Mouse (Mus musculus): ENCODE results near the gene Zfp445. TPM values are rescaled to one million over a fixed set of nuclear protein-coding genes. Genes with fewer than 3 reads are reported as not detected.

Gene Zfp445
- polyA plus RNA-seq, 1 experiment = 156 TPM

DNA sequence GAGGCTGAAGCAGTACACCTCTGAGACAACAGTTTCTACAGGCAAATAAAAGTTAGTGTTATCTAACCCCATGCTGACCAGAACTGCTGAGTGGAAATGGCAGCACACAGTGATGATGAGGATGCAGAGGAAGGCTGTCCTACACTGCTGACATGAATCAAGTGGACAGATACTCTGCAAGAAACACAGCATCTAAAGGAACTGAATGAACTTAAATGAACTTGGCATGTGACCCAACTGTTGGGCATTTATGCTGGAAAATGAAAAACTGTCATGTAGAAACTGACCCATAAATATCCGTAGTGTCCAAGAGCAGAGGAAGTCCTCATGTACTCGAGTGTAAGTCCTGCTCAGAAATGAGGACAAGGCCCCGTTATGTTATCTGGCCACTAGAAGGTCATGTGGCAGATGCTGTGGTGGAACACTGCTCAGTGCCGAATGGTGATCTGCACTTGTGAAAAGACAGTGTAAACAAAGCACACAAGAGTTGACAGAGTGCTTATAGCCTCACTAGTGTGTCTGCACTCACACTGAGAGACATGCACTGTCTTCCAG lies 35.9 kb downstream of the Zfp445 start:
- TF ChIP-seq POLR2A (IDR thresholded peaks at IDR 0.05; ENCODE audit: borderline replicate concordance, extremely low read depth, insufficient read depth, insufficient read length, poor library complexity, severe bottlenecking) (no peak), CTCF (IDR thresholded peaks at IDR 0.05; ENCODE audit: borderline replicate concordance, extremely low read depth, insufficient read depth, insufficient read length) (no peak)
- DNase-seq (ENCODE audit: low read depth) = no peak

DNA sequence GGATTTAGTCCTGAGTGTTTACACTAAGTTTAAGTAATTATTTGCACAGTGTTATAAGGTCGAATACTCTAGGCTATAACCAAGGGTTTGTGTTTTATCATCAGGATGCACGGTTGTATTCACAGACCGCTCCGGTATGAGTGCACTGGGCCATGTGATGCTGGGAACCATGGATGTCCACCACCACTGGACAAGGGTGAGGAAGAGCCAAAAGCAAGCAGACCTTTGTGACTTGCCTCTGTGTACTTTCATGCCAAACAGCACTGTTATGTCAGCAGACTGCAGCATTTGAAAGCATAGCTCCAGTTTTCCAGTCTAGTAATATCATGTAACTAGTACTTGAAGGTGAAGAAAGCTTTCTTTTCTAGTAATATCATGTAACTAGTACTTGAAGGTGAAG lies 39.1 kb downstream of the Zfp445 start:
- TF ChIP-seq CTCF (IDR thresholded peaks at IDR 0.05; ENCODE audit: borderline replicate concordance, extremely low read depth, insufficient read depth, insufficient read length) = no peak
- TF ChIP-seq POLR2A (IDR thresholded peaks at IDR 0.05; ENCODE audit: borderline replicate concordance, extremely low read depth, insufficient read depth, insufficient read length, poor library complexity, severe bottlenecking) = no peak
- DNase-seq (ENCODE audit: low read depth) = no peak

DNA sequence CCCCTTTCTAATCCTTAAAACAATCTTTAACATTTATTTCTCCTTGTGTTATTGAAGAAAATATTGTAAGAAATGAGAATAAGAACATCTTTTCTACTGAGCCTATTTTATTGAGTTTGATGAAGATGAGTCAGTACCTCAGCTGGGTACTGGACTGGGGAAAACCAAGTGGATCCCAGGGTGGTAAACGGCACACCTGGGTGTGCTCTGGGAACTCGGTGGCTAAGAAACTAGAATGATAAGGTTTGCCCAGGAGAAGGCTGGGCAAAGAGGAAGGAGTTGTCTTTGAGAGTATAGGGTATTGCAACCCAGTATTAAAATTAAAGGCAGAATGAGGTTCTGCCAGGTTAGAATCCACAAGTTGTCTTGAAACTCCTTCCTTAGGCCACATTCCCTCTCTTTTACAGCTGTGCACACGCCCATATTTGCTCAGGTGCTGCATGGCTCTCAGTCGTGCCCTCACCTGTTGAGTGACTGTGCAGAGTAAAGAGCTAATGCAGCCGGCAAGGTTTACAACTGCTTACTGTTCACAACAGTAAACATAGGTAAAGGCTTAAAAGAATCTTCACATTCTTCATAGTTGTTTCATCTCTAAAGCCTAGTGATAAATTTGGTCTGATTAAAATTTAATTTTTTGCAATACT lies 42.3 kb downstream of the Zfp445 start:
- TF ChIP-seq CTCF (IDR thresholded peaks at IDR 0.05; ENCODE audit: borderline replicate concordance, extremely low read depth, insufficient read depth, insufficient read length) = no peak
- no peak for TF ChIP-seq POLR2A (IDR thresholded peaks at IDR 0.05; ENCODE audit: borderline replicate concordance, extremely low read depth, insufficient read depth, insufficient read length, poor library complexity, severe bottlenecking)
- no peak for DNase-seq (ENCODE audit: low read depth)

DNA sequence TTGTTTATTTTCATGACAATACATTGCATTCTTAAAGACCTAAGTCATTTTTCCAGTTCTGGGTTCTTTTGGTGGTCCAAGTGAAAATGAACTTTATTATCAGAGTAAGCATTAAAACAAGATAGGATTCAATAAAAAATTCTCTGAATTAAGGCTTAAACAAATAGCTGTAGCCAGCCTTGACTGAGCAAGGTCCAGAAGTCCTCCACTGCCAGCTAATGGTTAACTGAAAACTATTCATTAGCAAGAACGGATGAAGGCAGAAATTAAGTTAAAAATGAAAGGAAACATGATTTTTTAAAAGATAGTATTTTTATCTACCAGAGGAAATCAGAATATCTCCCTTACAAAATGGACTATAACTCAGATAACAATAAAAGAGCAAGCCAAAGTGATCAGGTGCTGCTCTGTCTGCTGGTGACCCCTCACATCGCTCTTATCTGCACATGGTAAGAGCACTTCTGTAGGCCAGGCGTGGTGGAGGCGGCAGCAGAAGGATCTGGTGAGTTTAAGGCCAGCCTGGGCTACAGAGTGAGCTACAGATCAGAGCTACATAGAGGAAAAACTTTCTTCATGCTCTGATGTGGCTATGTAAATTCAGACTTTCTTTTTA lies 50.5 kb downstream of the Zfp445 start:
- no peak for TF ChIP-seq POLR2A (IDR thresholded peaks at IDR 0.05; ENCODE audit: borderline replicate concordance, extremely low read depth, insufficient read depth, insufficient read length, poor library complexity, severe bottlenecking)
- TF ChIP-seq CTCF (IDR thresholded peaks at IDR 0.05; ENCODE audit: borderline replicate concordance, extremely low read depth, insufficient read depth, insufficient read length) = no peak
- DNase-seq (ENCODE audit: low read depth) = no peak

DNA sequence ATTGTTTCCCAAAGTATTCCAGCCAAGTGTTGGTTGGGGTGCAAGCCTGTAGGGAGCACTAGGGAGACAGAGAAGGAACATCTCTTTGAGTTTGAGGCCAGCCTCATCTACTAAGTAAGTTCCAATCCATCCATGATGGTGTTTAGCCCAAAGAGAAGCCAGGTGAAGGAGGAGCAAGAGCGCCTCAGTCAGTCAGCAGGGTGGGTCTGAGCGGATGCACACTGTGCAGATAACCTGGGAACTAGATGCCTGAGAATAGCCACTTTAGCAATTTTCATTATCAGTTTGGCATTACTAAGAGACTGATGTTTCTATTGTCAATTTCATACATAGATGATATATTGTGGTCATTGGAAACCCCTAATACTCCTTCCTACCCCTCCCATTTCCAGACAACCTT lies 51.0 kb downstream of the Zfp445 start:
- DNase-seq (ENCODE audit: low read depth) = no peak
- no peak for TF ChIP-seq CTCF (IDR thresholded peaks at IDR 0.05; ENCODE audit: borderline replicate concordance, extremely low read depth, insufficient read depth, insufficient read length)
- TF ChIP-seq POLR2A (IDR thresholded peaks at IDR 0.05; ENCODE audit: borderline replicate concordance, extremely low read depth, insufficient read depth, insufficient read length, poor library complexity, severe bottlenecking) = no peak

DNA sequence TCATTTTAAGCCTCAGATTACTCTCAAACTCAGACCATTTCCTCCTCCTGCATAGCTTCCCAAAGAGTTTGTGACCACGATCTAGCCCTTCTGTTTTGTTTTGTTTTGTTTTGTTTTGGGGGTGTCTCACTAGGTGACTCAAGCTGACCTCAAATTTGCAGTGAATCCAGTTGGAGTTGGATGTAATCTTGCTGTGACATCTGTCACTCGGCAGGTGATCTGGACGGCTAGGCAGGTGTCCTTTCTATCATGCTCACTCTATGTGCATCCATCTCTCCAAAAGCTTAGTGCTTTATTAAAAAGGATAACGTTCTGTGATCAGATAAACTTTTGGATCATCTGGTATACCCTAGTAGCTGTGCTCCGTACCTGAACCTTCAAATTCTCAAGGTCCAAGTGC lies 53.4 kb downstream of the Zfp445 start:
- no peak for TF ChIP-seq CTCF (IDR thresholded peaks at IDR 0.05; ENCODE audit: borderline replicate concordance, extremely low read depth, insufficient read depth, insufficient read length)
- no peak for TF ChIP-seq POLR2A (IDR thresholded peaks at IDR 0.05; ENCODE audit: borderline replicate concordance, extremely low read depth, insufficient read depth, insufficient read length, poor library complexity, severe bottlenecking)
- no peak for DNase-seq (ENCODE audit: low read depth)

DNA sequence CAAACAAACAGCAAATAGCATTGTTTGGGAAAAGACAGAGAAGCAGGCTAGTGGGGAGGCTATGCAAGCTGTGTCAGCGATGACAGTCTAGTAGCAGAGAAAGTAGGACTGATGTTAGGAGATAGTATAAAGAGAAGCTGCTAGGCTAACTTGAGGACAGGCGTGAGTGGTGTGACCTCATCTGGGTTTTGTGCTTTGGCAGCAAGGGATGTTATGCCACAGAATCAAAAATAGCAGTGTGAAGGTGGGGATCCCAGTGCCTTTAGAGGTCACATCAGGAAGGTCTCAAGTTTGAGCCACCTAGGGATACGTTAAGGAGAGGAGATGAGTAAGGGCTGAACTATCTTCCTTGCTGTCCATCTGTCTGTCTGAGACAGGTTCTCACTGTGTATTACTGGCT lies 55.6 kb downstream of the Zfp445 start:
- no peak for TF ChIP-seq POLR2A (IDR thresholded peaks at IDR 0.05; ENCODE audit: borderline replicate concordance, extremely low read depth, insufficient read depth, insufficient read length, poor library complexity, severe bottlenecking)

DNA sequence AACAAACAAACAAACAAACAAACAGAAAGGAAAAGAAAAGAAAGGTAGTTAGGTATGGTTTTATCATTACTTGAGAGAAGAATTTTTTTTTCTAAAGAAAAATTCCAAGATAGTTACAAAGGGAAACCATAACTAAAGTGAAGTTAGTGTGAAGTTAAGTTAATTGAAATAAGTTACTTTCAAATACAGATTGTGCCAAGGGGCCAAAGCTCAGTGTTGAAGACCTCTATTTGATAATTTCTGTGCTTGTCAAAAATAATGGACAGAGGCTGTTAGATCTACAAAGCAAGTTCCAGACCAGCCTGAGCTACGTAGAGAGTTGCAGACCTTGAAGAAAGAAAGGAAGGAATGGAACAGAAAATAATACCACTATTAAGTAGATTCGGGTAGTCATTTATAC lies 58.6 kb downstream of the Zfp445 start:
- TF ChIP-seq POLR2A (IDR thresholded peaks at IDR 0.05; ENCODE audit: borderline replicate concordance, extremely low read depth, insufficient read depth, insufficient read length, poor library complexity, severe bottlenecking) (no peak), CTCF (IDR thresholded peaks at IDR 0.05; ENCODE audit: borderline replicate concordance, extremely low read depth, insufficient read depth, insufficient read length) (no peak)
- DNase-seq (ENCODE audit: low read depth) = no peak

More for the DNA sequence above, 55.6 kb downstream of the Zfp445 start:
- DNase-seq (ENCODE audit: low read depth) = no peak

DNA sequence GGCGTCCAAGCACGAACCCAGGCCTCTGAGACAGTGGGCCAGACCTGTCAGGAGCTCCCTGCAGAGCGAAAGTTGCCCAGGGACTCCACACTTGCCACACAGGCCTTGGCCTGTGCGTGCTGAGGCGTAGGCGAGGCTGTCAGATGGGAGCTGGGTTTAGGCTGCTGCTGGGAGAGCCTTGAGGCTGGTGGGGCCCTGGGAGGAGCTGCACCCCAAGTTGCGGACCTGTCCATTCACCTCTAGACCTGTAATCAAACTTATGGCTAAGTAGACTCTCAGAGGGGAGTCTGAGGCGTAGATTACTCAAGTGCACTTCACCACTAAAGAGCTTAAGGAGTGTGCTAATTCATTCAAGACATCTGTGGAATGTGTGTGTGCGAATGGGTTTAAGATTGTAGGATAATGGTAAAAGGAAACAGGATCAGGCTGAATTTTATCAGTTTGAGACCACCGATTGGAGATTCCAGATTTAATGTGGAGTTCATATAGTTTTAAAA lies 59.9 kb downstream of the Zfp445 start:
- TF ChIP-seq POLR2A (IDR thresholded peaks at IDR 0.05; ENCODE audit: borderline replicate concordance, extremely low read depth, insufficient read depth, insufficient read length, poor library complexity, severe bottlenecking) = no peak
- TF ChIP-seq CTCF (IDR thresholded peaks at IDR 0.05; ENCODE audit: borderline replicate concordance, extremely low read depth, insufficient read depth, insufficient read length) = no peak

DNA sequence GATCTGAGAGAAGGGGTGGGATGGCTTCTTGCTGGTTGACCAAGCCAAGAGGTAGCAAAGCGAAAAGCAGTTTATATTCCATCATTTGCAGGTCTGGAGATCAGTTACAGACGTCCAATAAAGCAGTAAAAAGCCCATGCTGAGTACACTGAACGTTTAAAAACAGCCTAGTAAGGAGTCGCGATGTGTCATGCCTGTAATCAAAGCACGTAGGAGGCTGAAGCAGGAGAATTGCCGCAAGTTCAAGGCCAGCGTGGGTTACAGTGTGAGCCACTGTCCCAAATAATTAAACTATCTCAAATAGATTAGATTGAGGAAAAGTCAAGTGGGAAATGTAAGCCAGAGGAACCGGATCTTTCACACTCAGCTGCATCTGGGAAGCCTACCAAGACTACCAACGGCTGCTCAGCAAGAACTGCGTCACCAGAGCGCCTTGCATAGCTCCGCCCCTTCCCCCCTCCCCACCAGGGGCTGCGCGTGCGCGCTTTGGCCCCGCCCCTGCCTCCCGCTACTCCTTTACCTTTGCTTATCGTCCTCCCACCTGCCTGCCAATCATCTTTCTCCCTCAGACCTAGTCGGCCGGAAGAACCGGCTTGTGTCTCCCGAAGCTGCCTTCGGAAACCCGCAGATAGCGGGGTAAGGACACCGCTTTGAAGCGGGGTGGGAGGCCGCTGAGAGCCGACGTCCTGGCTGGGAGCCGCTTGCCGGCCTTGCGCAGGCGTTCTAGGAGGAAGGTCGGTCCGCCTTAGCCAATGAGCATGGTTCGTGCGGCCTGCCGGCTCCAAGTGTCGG lies 60.6 kb downstream of the Zfp445 start, which contains the start of gene Tcaim:
Gene Tcaim, plus strand, starts transcription at position 487 of the 792 bp plus-strand sequence.
- no peak for TF ChIP-seq CTCF (IDR thresholded peaks at IDR 0.05; ENCODE audit: borderline replicate concordance, extremely low read depth, insufficient read depth, insufficient read length)
- peak; percentile 23; the same call in 1 of the 2 replicates for TF ChIP-seq POLR2A (IDR thresholded peaks at IDR 0.05; ENCODE audit: borderline replicate concordance, extremely low read depth, insufficient read depth, insufficient read length, poor library complexity, severe bottlenecking)
- DNase-seq (ENCODE audit: low read depth) = peak; percentile 98

More for the DNA sequence above, 59.9 kb downstream of the Zfp445 start:
- DNase-seq (ENCODE audit: low read depth) = no peak

Other genes with a start within 250 kb of the Zfp445 start
- not detected in 2 replicates for gene Topaz1, start 118.7 kb downstream of the Zfp445 start, polyA plus RNA-seq (2012; rRNA removed)
- gene Tcaim, start 60.5 kb downstream of the Zfp445 start, polyA plus RNA-seq (2012; rRNA removed) = 6.1 and 6.3 TPM in 2 replicates
- not detected in 2 replicates for gene Gm35549, start 22.0 kb downstream of the Zfp445 start, polyA plus RNA-seq (2012; rRNA removed)
- gene Zkscan7, start 19.7 kb upstream of the Zfp445 start, polyA plus RNA-seq (2012; rRNA removed) = 6.8 and 8.5 TPM in 2 replicates
- 12.4 and 13.1 TPM in 2 replicates for gene Zfp105, start 57.1 kb upstream of the Zfp445 start, polyA plus RNA-seq (2012; rRNA removed)
- gene 1110059G10Rik, start 85.0 kb upstream of the Zfp445 start, polyA plus RNA-seq (2012; rRNA removed) = 17.7 and 23.8 TPM in 2 replicates
- gene Kif15, start 85.0 kb upstream of the Zfp445 start, polyA plus RNA-seq (2012; rRNA removed) = 19.0 and 41.9 TPM in 2 replicates
- gene Tmem42, start 155.3 kb upstream of the Zfp445 start, polyA plus RNA-seq (2012; rRNA removed) = 16.5 and 19.1 TPM in 2 replicates
- 0.54 and 0.71 TPM in 2 replicates for gene Tgm4, start 168.7 kb upstream of the Zfp445 start, polyA plus RNA-seq (2012; rRNA removed)
- gene Zdhhc3, start 247.2 kb upstream of the Zfp445 start, polyA plus RNA-seq (2012; rRNA removed) = 85.5 and 92.3 TPM in 2 replicates
- gene Exosc7, start 247.2 kb upstream of the Zfp445 start, polyA plus RNA-seq (2012; rRNA removed) = 64.4 and 85.6 TPM in 2 replicates

Data from brain, embryonic 14.5 days (tissue).